Mouse (Mus musculus) mouse embryonic stem cell (cell line): ENCODE results near the gene Slc12a4.

Experiments
- in situ Hi-C, 2 experiments: fragments of 300-500 bp; cut with MboI; formaldehyde crosslinking; loops; 1 replicate in 1 of 2; 3 replicates in 1 of 2; pipeline ENCODE4 v1.14.3; 2019 to 2020; ENCODE audit warnings: low sequenced_read_pairs in 2 of 2, low pct_unique_long_range_greater_than_20kb in 1 of 2, mixed read lengths in 1 of 2; ENCODE audit not compliant: unreplicated experiment in 1 of 2

The Slc12a4 gene

DNA sequence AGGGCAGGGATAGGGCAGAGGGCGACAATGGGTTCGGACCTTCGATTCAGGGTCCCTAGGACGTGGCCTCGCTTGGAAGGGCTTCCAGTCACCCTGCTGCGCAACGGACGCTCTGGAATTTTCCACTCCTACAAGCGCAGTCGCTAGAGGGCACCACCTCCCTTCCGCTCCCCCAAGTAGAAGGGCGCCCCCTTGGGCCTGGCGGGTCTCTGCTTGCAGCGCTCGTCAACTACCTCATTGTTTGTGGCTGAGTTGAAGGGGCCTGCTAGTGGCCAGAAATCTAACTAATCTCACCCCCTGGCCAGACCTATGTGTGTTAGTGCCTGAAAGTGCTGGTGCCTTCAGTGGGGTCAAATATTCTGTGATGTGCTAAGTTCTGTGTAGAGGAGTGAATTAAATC, 13.4 kb upstream of the Slc12a4 start, which contains the start of gene Dpep3:
TSS of gene Dpep3 (minus strand) at position 105 of the 400 bp plus-strand sequence.
- in situ Hi-C loops: no loop called here

- in situ Hi-C loops: no loop called here
Measured at GRCm38 (mm10) chr8:105975363-105975762, 9.5 kb upstream of the Slc12a4 start.

GRCm38 (mm10) chr8:105971019-105971720, 5.3 kb upstream of the Slc12a4 start:
- in situ Hi-C loops: no loop called here

DNA sequence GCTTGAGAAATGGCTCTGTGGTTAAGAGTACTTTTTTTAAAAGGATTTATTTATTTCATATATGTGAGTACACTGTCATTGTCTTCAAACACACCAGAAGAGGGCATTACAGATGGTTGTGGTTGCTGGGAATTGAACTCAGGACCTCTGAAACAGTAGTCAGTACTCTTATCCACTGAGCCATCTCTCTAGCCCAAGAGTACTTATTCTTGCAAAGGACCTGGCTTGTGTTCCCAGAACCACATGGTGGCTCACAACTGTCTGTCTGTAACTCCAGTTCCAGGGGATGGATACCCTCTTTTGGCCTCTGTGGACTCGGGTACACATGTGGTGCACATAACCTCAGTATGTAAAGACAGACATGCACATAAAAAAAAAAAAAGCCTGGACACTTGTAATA, 3.5 kb upstream of the Slc12a4 start:
- in situ Hi-C loops: no loop called here

GRCm38 (mm10) chr8:105966692-105967311, 905 bp upstream of the Slc12a4 start:
- in situ Hi-C loops: no loop called here

GRCm38 (mm10) chr8:105965266-105965904, 512 bp downstream of the Slc12a4 start:
- in situ Hi-C loops: no loop called here

- in situ Hi-C loops: no loop called here
Measured at GRCm38 (mm10) chr8:105964506-105965265, 1.2 kb downstream of the Slc12a4 start.

DNA sequence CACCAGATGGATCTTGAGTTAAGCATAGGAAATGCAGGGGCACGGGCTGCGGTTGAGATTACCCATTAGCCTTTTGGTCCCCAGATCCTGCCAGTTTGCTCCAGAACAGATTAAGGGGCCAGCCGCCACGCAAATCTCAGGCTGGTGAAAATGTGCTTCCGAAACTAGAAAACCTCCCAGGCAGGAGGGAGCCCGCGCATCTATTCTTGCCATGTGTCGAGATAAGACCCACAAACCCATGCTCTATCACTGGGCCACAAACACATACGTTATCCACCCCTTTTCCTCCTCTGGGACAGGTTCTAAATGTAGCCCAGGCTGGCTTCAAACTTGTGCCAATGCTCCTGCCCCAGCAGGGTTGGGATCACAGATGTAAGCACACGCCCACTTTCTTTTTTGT, 4.4 kb downstream of the Slc12a4 start:
- in situ Hi-C loops: no loop called here

- in situ Hi-C loops: no loop called here
Measured at GRCm38 (mm10) chr8:105961101-105961500, 4.8 kb downstream of the Slc12a4 start.

- in situ Hi-C loops: no loop called here
Measured at GRCm38 (mm10) chr8:105959350-105959749, 6.5 kb downstream of the Slc12a4 start.

DNA sequence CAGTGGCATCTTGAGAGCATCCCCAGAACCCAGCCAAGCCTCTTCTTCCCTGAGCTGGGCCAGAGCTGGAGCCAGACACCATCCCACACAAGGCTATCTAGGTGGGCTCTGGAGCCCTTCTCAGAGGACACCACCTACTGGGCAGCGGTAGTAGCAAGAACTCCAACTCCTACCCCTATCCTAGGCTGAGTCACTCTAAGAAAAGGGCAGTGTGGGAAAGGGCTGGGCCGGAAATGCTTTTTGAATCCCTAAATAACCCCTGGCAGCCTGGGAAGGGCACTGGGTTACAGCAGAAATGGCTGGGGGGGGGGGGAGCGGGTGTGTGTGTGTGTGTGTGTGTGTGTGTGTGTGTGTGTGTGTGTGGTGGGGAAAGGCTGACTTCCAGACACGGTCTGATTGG, 8.1 kb downstream of the Slc12a4 start:
- in situ Hi-C loops: no loop called here

- in situ Hi-C loops: no loop called here
Measured at GRCm38 (mm10) chr8:105956556-105956955, 9.3 kb downstream of the Slc12a4 start.

DNA sequence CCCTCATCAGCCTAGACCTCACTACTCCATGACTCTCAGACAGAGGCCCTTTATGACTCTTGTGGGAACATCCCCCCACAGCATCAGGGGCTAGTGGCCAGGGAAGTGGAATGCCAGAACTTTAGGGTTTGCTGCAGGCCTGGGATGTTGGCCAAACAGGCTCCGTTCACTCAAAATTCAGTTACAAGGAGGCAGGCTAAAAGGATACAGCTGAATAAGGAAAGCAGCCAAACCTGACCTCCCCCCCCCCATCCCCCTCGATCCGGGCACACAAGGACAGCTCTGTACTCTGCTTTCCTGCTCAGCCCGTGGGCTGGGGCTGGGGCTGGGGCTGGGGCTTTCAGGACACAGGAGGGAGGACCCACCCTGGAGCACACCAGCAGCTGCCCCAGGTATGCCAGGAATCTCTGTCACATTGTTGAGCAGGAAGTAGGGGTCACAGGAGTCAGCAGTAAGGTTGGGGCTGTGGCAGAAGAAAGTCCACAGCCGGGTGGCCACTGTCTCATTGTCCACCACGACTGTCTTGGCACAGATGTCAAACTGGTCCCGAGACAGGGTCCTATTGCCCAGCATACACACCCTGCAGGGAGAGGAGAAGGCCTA, 14.7 kb downstream of the Slc12a4 start:
- in situ Hi-C loops: no loop called here

DNA sequence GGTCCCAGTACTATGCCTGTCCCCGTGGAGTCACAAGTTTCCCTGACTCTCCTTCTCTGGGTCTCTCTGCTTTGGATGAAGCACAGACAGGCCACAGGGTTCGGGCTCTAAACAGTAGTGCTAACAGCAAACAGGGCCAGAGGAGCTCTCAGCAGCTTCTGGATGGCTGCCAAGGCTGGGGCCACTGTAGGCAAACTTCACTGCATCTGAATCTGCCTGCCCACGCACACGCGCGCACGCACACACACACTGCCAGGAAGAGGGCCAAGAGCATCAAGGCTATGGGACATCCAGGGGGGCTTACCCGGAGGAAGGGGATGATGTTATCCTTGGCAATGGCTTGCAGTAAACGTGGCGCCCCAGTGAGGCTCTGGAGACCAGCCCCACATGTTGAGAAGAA, 16.5 kb downstream of the Slc12a4 start:
- in situ Hi-C loops: no loop called here

- in situ Hi-C loops: no loop called here
Measured at GRCm38 (mm10) chr8:105943321-105943739, 22.6 kb downstream of the Slc12a4 start, which contains the start of gene Lcat. TSS of gene Lcat (minus strand) at chr8:105943382.

- in situ Hi-C loops: no loop called here
Measured at GRCm38 (mm10) chr8:105942542-105942941, 23.4 kb downstream of the Slc12a4 start.

DNA sequence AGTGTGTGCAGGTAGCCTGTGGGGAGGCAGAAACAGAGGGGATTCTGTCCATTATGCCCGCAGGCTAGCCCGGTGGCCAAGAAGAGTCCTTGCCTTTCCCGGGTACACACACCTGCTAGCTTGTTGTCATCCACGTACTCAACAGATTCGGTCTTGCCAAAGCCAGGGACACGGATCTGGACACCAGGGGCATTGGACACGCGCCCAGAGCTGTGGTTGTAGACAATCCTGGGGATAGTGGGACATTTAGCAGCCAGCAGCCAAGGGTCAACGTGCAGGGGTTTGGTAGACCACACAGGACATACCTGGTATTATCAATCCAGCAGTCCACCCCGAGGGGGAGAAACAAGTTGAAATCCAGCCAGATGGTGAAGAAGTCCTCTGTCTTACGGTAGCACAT, 23.9 kb downstream of the Slc12a4 start:
- in situ Hi-C loops: no loop called here

DNA sequence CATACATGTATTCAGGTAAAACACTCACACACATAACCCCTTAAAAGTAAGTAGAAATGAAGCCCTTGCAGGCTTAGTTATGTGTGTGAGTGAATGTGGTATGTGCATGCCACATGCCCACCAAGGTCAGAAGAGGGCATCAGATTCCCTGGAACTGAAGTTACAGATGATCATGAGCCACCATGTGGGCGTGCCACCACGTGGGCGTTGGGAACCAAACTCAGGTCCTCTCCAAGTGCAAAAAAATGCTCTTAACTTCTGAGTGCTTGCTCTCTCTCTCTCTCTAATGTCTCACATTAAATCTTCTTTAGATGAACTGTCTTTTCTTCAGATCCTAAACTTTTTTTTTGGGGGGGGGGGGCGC, 27.6 kb downstream of the Slc12a4 start, which contains the start of gene Psmb10:
TSS of gene Psmb10 (minus strand) at position 139 of the 364 bp plus-strand sequence.
- in situ Hi-C loops: no loop called here
